Mouse (Mus musculus) midbrain, embryonic 15.5 days (tissue): ENCODE data around the gene Grid2. TPM values are rescaled to one million over a fixed set of nuclear protein-coding genes. Genes with fewer than 3 reads are reported as not detected.

Experiments
- ATAC-seq: fragments of 200-750 bp; cut with Nextera tagmentation; replicated peaks from 2 replicates; pipeline ENCODE4 v1.8.0; 2017; ENCODE audit warnings: moderate TSS enrichment
- H3K27ac ChIP-seq: fragments of 300-500 bp; sonication (generic); 2 replicates; pipeline ENCODE4 v1.5.1; 2015; ENCODE audit warnings: mild to moderate bottlenecking, inconsistent platforms
- H3K27me3 ChIP-seq: fragments of 300-500 bp; sonication (generic); replicated peaks from 2 replicates; pipeline ENCODE4 v1.6.1; 2015; ENCODE audit warnings: inconsistent platforms
- H3K36me3 ChIP-seq: fragments of 300-500 bp; sonication (generic); replicated peaks from 2 replicates; pipeline ENCODE4 v1.6.1; 2015; ENCODE audit warnings: inconsistent platforms
- H3K4me1 ChIP-seq: fragments of 300-500 bp; sonication (generic); 2 replicates; pipeline ENCODE4 v1.6.1; 2015; ENCODE audit warnings: inconsistent platforms
- H3K4me2 ChIP-seq: fragments of 300-500 bp; sonication (generic); 2 replicates; pipeline ENCODE4 v1.6.1; 2015; ENCODE audit warnings: inconsistent platforms, mild to moderate bottlenecking, moderate library complexity
- H3K4me3 ChIP-seq: fragments of 300-500 bp; sonication (generic); 2 replicates; pipeline ENCODE4 v1.5.1; 2015; ENCODE audit warnings: mild to moderate bottlenecking, inconsistent platforms
- H3K9ac ChIP-seq: fragments of 300-500 bp; sonication (generic); 2 replicates; pipeline ENCODE4 v1.6.1; 2015; ENCODE audit warnings: mild to moderate bottlenecking, inconsistent platforms
- H3K9me3 ChIP-seq: fragments of 300-500 bp; sonication (generic); 2 replicates; pipeline ENCODE4 v1.6.1; 2016; ENCODE audit warnings: inconsistent platforms
- WGBS: fragments of 180-500 bp; shearing (Covaris S2); methylation state at CpG from one replicate; pipeline ENCODE4 v1.1.7; 2015; ENCODE audit warnings: mixed read lengths; 5-methylcytosine and 5-hydroxymethylcytosine counted together
- polyA plus RNA-seq: library from polyadenylated mRNA; unstranded; fragments of >200 nt; fragmentation: Nextera tagmentation; extraction: Ambion mirVana; gene quantifications from 2 replicates; pipeline ENCODE4 v1.2.1, GENCODE M21; 2015

The Grid2 gene
- polyA plus RNA-seq, 1 experiment from 2014 or later: 14.1 TPM

DNA sequence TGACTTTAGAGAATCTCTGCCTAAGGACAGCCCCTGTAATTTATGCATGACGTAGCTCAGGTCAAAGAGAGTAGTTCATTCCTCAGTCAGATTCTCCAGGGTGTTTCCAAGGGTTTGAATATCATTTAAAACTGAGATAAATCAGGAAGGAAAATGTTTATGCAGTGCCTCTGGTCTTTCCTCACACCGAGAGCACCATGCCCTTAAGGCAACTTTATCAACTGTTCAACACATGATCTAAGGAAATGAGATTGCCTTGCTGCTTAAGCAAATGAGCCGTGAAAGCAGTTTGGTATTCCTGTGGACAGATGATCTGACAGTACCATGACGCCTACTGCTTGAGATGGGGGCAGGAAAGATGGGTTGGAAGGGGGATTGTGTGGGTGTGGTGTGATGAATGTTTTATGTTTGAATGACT lies 1342.5 kb downstream of the Grid2 start:
- H3K36me3 ChIP-seq: no peaks in the 10 kb centered on the region
- H3K9me3 ChIP-seq: no peaks in the 10 kb centered on the region
- H3K27me3 ChIP-seq: no peaks in the 10 kb centered on the region
- H3K4me1 ChIP-seq: peaks cover 3% of the 10 kb centered on the region; the same call in 1 of the 2 replicates
- ATAC-seq: peak; percentile 83
- no peak overlapping the region for H3K4me2 ChIP-seq
- no peak overlapping the region for H3K27ac ChIP-seq
- no peak overlapping the region for H3K9ac ChIP-seq
- no peak overlapping the region for H3K4me3 ChIP-seq
- whole genome bisulfite sequencing: 19% methylated on average over 4 of the region's 4 CpGs

- no peak for ATAC-seq
- Histone ChIP-seq H3K4me2 (no peak overlapping the region), H3K27me3 (no peaks in the 10 kb centered on the region), H3K9ac (no peak overlapping the region), H3K9me3 (no peaks in the 10 kb centered on the region), H3K4me3 (no peak overlapping the region), H3K27ac (no peak overlapping the region), H3K4me1 (no peaks in the 10 kb centered on the region), H3K36me3 (no peaks in the 10 kb centered on the region)
- WGBS: 79% methylated on average over 3 of the region's 3 CpGs
Observed at GRCm38 (mm10) chr6:64605753-64606152, 1350.1 kb downstream of the Grid2 start.

DNA sequence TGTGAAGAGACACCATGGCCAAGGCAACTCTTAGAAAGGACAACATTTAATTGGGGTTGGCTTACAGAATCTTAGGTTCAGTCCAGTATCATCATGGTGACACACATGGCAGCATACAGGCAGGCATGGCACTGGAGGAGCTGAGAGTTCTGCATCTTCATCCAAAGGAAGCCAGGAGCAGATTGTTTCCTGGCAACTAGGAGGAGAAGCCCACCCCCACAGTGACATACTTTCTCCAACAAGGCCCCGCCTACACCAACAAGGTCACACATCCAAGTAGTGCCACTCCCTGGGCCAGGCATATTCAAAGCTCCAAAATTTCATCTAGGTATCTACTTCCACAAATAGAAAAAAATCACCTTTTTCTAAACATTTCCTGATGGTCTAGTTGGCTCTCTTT lies 1351.4 kb downstream of the Grid2 start:
- no peak overlapping the region for H3K4me3 ChIP-seq
- H3K4me1 ChIP-seq: no peaks in the 10 kb centered on the region
- no peaks in the 10 kb centered on the region for H3K36me3 ChIP-seq
- no peak overlapping the region for H3K27ac ChIP-seq
- WGBS: 100% methylated on average over 1 of the region's 1 CpGs
- no peaks in the 10 kb centered on the region for H3K9me3 ChIP-seq
- no peak for ATAC-seq
- no peak overlapping the region for H3K4me2 ChIP-seq
- H3K27me3 ChIP-seq: no peaks in the 10 kb centered on the region
- H3K9ac ChIP-seq: no peak overlapping the region

GRCm38 (mm10) chr6:64607942-64608341 lies 1352.3 kb downstream of the Grid2 start:
- H3K36me3 ChIP-seq: no peaks in the 10 kb centered on the region
- no peak overlapping the region for H3K27ac ChIP-seq
- ATAC-seq: no peak
- no peak overlapping the region for H3K4me3 ChIP-seq
- no peaks in the 10 kb centered on the region for H3K9me3 ChIP-seq
- no peak overlapping the region for H3K9ac ChIP-seq
- H3K4me2 ChIP-seq: no peak overlapping the region
- WGBS: 19% methylated on average over 1 of the region's 1 CpGs
- H3K4me1 ChIP-seq: no peaks in the 10 kb centered on the region
- no peaks in the 10 kb centered on the region for H3K27me3 ChIP-seq

- peaks cover 6% of the 10 kb centered on the region for H3K4me1 ChIP-seq
- H3K27ac ChIP-seq: 0 out of 2 replicates have a peak overlapping the region, but pooled peaks have one; percentile 34
- H3K4me2 ChIP-seq: no peak overlapping the region
- H3K9ac ChIP-seq: no peak overlapping the region
- H3K36me3 ChIP-seq: no peaks in the 10 kb centered on the region
- 64% methylated on average over 4 of the region's 4 CpGs for WGBS
- H3K4me3 ChIP-seq: no peak overlapping the region
- H3K27me3 ChIP-seq: no peaks in the 10 kb centered on the region
- ATAC-seq: peak; percentile 65; the same call in 1 of the 2 replicates
- H3K9me3 ChIP-seq: no peaks in the 10 kb centered on the region
Observed at GRCm38 (mm10) chr6:64616843-64617242, 1361.2 kb downstream of the Grid2 start.

DNA sequence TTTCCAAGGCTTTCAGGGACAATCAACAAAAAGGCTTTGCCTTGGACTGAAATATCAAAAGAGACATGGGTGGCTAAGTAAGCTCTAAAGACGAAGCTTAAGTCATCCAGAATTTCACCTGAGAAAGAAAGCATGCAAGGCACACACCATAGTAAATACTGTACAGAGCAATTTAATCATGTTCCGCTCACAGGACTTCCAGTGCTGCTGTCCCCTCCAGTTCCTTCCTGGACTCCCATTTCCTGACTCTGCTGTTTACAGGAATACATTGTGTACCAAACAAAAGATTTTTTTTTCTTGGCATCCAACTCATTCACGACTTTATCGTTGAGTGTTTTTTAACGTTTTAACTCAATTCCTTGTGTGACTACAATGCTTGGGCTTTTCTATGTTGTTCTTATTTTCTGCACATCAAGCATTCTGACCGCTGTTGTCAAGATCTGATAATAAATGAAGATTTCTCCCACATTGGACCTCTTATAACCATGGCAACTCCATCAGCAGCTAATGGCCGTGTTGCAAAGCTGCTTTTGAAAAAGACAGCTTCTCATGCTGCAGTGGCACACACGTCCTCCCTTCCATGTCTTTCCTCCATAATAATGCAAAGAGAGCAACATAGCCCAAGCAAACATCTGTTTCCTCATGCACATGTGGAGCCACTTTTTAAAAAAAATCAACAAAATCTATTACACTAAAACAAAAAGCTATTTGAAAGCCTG lies 1361.9 kb downstream of the Grid2 start:
- Histone ChIP-seq H3K4me3 (no peak overlapping the region), H3K9me3 (no peaks in the 10 kb centered on the region), H3K9ac (no peak overlapping the region), H3K36me3 (no peaks in the 10 kb centered on the region), H3K27me3 (no peaks in the 10 kb centered on the region), H3K4me2 (no peak overlapping the region), H3K27ac (0 out of 2 replicates have a peak overlapping the region, but pooled peaks have one; percentile 12), H3K4me1 (peaks cover 6% of the 10 kb centered on the region)
- peak; percentile 55; the same call in 1 of the 2 replicates for ATAC-seq
- 48% methylated on average over 8 of the region's 8 CpGs for WGBS

DNA sequence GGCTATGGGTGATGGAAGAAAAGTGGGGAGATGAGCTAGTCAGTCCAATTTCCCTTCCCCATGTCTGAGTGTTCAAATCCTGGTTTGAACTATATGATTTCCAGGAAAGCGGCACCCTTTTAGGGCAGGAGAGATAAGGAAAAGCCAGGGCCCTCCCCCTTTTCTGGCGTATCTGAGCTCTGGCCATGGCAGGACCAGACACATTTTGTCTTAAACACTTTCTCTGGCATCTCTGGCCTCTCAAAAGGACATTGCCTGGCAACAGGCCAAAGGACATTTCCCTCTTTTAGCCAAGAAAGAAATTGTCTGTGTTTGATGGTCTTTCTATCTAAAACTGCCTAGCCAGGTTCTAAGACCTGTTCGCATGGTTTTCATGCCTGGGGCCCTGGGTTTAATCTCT lies 1367.7 kb downstream of the Grid2 start:
- no peak overlapping the region for H3K4me2 ChIP-seq
- H3K27ac ChIP-seq: no peak overlapping the region
- ATAC-seq: no peak
- H3K27me3 ChIP-seq: no peaks in the 10 kb centered on the region
- no peaks in the 10 kb centered on the region for H3K4me1 ChIP-seq
- H3K9ac ChIP-seq: no peak overlapping the region
- no peaks in the 10 kb centered on the region for H3K9me3 ChIP-seq
- H3K36me3 ChIP-seq: no peaks in the 10 kb centered on the region
- 57% methylated on average over 3 of the region's 3 CpGs for WGBS
- no peak overlapping the region for H3K4me3 ChIP-seq

DNA sequence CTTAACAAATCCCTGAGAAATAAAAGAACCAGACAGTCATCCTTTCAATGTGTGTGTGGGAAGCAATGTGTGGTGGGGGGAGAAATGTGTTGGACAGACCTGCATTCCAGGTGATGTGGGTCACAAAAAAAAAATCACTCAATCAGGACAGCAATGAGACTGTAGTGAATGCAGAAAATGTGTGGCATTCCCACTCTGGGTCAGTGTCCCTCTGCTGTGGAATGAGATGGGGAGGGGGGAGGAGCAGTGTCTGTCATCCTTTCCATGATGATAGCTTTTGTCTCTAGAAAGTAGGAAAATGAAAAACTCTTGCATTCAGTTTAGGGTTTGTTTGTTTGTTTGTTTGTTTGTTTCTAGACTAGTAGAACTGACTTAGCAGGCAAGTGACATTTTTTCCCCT lies 1392.0 kb downstream of the Grid2 start:
- H3K4me3 ChIP-seq: no peak overlapping the region
- peaks cover 24% of the 10 kb centered on the region for H3K4me1 ChIP-seq
- no peak overlapping the region for H3K4me2 ChIP-seq
- no peaks in the 10 kb centered on the region for H3K27me3 ChIP-seq
- H3K9ac ChIP-seq: no peak overlapping the region
- no peak overlapping the region for H3K27ac ChIP-seq
- no peaks in the 10 kb centered on the region for H3K36me3 ChIP-seq
- H3K9me3 ChIP-seq: no peaks in the 10 kb centered on the region
- ATAC-seq: no peak

DNA sequence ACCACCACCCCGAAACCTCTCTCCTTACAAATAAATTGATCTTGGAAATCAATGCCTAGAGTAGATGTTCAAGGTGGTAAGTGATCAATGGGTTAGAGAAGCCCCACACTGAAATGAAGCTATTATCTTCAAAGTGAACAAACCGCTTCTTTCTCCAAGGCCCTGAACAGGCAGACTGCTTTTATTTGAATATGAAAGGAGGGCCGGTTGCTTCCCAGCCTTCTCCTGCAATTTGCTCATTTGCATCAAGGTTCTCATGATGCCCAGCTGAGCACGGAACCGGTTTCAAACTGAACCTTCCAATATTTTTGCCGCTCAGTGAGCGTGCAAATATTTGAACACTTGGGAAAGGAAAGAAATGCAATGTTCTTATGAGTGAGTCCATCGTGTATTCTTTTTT lies 1392.5 kb downstream of the Grid2 start:
- 24% methylated on average over 8 of the region's 8 CpGs for WGBS

DNA sequence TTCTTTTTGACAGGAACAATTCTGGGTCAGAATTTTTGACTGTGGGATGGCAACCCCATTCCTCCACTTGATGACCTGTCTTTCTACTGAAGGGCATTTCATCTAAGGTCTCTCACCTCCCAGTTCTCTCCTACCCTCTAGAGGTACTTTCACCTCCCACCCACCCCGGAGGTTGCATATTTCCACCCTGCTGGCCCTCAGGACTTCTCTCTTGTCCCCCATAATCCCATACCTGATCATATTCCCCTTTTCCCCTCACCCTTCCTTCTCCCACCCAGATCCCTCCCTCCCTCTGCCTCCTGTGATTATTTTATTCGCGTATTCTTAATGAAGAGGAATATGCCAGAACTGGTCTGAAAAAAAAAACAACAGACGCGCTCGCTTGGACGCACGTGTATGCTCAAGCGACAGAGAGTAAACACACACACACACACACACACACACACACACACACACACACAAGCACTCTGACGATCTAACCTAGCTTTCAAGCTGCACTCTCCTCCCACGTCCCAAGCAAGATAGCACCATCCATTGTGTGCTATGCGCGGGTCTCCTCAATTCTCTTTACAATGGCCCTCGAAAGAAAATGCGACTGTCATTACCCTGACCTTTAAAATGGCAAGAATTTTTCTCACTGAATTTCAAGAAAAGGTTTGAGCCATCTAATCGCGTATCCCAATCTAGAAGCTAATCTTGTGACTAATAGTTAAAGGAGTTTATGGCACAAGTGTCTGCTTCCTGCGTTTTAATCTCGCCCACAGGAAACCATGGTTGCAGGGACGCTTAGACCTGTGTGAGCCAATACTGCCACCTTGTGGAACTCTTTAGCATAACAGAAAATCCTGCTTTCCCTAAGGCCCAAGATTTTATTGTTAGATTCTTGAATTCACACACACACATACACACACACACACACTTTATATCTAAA lies 1393.9 kb downstream of the Grid2 start:
- Histone ChIP-seq H3K27me3 (no peaks in the 10 kb centered on the region), H3K9me3 (no peaks in the 10 kb centered on the region), H3K27ac (peak overlapping the region; percentile 63), H3K4me2 (peak overlapping the region; percentile 52), H3K4me3 (peak overlapping the region; percentile 38), H3K36me3 (no peaks in the 10 kb centered on the region), H3K9ac (peak overlapping the region; percentile 33; the same call in 1 of the 2 replicates), H3K4me1 (peaks cover 24% of the 10 kb centered on the region)
- ATAC-seq: peak; percentile 87
- WGBS: 5% methylated on average over 20 of the region's 20 CpGs

More for the DNA sequence above, 1392.5 kb downstream of the Grid2 start:
- Histone ChIP-seq H3K4me2 (no peak overlapping the region), H3K27me3 (no peaks in the 10 kb centered on the region), H3K4me1 (peaks cover 24% of the 10 kb centered on the region), H3K4me3 (no peak overlapping the region), H3K27ac (no peak overlapping the region), H3K9me3 (no peaks in the 10 kb centered on the region), H3K9ac (no peak overlapping the region), H3K36me3 (no peaks in the 10 kb centered on the region)
- ATAC-seq: no peak

DNA sequence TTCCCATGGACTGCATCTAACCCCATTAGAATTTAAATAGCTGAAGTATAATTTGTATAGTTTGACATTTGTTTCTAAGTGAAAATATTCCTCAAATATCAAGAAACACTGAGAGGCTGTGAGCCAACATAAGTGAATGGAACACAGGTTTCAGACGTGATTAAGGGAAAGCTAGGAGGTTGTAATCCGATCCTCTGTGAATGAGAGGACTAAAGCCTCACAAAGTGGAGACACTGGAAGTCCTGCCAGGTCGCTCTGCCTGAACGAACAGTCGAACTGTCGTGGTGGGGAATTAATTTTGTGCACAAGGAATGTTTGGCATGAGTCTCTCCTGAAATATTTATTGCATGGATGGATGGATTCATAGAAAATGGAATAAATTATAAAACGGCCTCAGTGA lies 1395.1 kb downstream of the Grid2 start:
- no peak overlapping the region for H3K27ac ChIP-seq
- no peaks in the 10 kb centered on the region for H3K9me3 ChIP-seq
- no peak overlapping the region for H3K9ac ChIP-seq
- WGBS: 11% methylated on average over 7 of the region's 7 CpGs
- peaks cover 24% of the 10 kb centered on the region for H3K4me1 ChIP-seq
- ATAC-seq: peak; percentile 10; the same call in 1 of the 2 replicates
- no peaks in the 10 kb centered on the region for H3K36me3 ChIP-seq
- H3K4me3 ChIP-seq: no peak overlapping the region
- H3K27me3 ChIP-seq: no peaks in the 10 kb centered on the region
- peak overlapping the region; percentile 28; the same call in 1 of the 2 replicates for H3K4me2 ChIP-seq

DNA sequence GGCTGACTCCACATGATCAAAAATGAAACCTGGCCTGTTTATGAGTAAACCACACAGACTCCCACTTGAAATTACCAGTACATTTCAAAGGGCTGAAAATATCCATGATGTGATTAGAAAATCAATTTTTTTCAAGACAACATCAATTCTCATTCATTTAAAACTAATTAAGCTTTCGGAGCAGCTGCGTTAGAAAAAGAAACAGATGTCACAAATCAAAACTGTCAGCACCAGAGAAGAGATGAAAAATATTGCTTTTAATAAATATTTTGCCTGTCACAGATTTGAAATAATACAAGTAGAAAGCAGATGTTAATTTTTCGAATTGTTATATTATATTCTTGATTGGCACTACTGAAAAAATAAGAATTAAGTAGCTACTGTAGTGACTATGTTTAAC lies 1415.3 kb downstream of the Grid2 start:
- Histone ChIP-seq H3K4me2 (no peak overlapping the region), H3K36me3 (no peaks in the 10 kb centered on the region), H3K4me1 (no peaks in the 10 kb centered on the region), H3K9me3 (no peaks in the 10 kb centered on the region), H3K9ac (no peak overlapping the region), H3K27me3 (no peaks in the 10 kb centered on the region), H3K27ac (no peak overlapping the region), H3K4me3 (no peak overlapping the region)
- WGBS: 69% methylated on average over 3 of the region's 3 CpGs
- ATAC-seq: no peak
